Mouse (Mus musculus): Measurements from ENCODE around the gene Mettl13. TPM values are rescaled to one million over a fixed set of nuclear protein-coding genes. Genes with fewer than 3 reads are reported as not detected.

Gene Mettl13
- total RNA-seq, 1 experiment from 2014 or later: 7.6 TPM

DNA sequence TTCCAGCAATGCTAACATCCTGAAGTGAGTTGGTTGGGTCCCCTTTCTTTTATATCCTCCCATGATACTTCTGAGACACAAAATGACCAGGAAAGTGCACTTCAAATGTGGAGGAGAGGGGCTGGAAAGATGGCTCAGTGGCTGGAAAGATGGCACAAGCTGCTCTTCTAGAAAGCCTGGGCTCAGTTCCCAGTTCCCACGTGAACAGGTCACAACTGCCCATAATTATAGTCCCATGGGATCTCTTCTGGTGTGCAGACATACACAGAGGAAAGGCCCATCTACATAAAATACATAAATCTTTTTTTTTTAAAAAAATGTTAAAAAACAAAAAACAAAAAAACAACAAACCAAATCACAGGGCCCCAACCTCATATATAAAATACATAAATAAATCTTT lies 5.1 kb downstream of the Mettl13 start:
- no peak for ATAC-seq (ENCODE audit: extremely low read depth, insufficient number of reproducible peaks, low FRiP score, poor library complexity, severe bottlenecking)

DNA sequence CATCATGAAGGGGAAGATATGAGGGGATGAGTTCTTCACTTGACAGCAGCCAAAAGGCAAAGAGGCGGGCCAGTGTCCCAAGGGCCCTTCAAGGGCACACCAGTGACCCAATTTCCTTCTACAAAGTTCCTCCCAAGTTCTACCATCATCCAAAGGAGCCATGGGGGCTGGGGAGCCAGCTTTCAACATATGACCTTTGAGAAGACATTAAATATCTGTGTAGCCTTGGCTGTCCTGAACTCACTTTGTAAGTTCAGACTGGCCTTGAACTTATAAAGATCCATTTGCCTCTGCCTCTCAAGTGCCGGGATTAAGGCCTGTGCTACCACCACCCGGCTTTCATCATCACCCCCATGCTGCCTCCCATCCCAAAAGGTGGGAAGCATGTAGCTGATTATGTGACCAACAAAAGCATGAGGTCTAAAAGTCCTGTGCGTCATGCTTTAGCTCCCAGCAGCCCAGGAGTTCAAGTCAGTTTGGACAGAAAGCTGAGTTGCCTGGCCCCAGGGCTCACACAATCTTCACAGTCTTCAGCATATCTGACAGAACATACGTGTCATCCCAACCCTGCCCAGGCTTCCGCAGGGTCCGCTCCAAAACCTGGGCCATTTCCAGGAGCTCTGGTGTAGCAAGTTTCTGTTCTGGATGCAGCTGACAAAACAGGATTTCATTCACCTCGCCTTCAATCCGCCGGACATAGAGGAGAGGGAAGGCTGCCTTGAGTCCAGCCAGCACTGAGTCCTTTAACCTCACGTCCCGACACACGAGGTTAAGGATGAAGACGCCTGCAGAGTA lies 14.4 kb downstream of the Mettl13 start:
- no peak for ATAC-seq (ENCODE audit: extremely low read depth, insufficient number of reproducible peaks, low FRiP score, poor library complexity, severe bottlenecking)

DNA sequence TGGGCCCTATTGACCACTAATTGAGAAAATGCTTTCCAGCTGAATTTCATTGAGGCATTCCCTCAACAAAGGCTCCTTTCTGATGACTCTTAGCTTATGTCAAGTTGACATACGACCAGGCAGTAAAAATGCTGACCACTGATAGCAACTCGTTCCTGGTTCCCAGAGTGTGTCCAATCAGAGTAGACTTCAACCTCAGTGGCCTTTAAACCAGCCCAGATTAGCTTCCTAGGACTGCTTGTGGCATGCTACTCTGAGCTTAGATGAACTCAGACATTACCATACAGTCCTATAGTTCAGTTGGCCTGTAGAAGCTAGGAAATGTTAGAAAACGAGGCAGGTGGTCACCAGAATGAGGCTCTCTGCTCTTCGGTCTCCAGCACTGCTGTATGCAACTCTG lies 16.0 kb downstream of the Mettl13 start:
- no peak for ATAC-seq (ENCODE audit: extremely low read depth, insufficient number of reproducible peaks, low FRiP score, poor library complexity, severe bottlenecking)

DNA sequence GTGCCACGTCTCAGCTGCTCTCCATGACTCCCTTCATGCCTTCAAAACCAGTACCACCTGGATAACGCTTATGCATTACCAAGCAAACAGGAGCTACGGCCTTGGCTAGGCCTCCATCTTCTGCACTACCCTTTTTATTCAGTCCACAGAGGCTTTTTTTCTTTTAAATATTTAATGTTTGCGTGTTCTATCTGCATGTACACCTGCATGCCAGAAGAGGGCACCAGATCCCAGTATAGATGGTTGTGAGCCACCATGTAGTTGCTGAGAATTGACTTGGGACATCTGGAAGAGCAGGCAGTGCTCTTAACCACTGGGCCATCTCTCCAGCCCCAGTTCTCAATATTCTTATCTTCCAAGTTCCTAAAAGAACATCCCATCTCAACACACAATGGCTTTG lies 16.8 kb downstream of the Mettl13 start:
- ATAC-seq (ENCODE audit: extremely low read depth, insufficient number of reproducible peaks, low FRiP score, poor library complexity, severe bottlenecking): no peak

DNA sequence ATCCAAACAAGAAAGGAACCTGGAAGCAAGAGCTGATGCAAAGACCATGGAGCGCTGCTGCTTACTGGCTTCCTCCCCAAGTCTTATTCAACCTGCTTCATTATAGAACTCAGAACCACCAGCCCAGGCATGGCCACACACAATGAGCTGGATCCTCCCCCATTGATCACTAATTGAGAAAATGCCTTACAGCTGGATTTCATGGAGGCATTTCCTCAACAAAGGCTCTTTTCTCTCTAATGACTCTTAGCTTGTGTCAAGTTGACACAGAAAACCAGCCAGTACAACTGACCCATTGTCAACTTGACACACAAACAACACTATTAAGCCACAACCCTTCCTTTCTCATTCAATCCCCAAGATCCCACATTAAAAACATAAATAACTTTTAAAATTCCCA lies 17.7 kb downstream of the Mettl13 start:
- ATAC-seq (ENCODE audit: extremely low read depth, insufficient number of reproducible peaks, low FRiP score, poor library complexity, severe bottlenecking): no peak

DNA sequence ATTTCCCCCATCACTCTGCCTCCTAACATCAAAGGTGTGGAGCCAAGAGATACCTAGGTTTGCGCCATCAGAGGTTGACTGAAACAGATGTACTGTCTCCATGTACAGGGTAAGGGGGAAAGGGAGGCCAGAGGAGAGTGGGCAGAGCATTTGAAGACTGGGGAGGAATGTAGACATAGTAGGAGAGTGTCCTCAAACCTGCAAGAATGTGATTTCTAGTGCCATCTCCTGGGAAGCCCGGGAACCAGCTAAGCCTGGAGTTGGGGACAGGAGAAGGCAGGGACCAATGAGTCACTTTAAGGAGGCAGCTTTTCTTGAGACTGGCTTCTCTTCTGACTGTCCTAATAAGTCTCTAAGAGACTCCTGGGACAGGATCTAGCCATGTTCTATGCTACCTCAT lies 18.7 kb downstream of the Mettl13 start:
- ATAC-seq (ENCODE audit: extremely low read depth, insufficient number of reproducible peaks, low FRiP score, poor library complexity, severe bottlenecking): no peak

DNA sequence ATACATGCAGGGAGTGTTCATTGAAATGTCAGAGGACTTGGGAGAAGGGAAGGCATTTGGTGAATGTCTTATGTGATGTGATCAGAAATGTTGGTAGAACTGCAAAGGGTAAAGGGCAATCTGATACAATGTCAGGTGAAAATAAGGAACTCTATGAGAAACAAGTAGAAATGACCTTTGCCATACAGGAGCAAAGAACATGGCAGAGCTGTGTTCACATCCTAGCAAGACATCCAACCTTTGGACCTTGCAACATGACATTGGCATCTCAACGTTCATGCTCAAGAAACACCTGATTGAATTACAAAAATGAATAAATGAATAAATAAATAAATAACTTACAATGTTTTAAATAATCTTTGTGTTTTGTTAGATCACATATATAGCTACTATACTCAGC lies 33.2 kb downstream of the Mettl13 start:
- ATAC-seq (ENCODE audit: extremely low read depth, insufficient number of reproducible peaks, low FRiP score, poor library complexity, severe bottlenecking): no peak

DNA sequence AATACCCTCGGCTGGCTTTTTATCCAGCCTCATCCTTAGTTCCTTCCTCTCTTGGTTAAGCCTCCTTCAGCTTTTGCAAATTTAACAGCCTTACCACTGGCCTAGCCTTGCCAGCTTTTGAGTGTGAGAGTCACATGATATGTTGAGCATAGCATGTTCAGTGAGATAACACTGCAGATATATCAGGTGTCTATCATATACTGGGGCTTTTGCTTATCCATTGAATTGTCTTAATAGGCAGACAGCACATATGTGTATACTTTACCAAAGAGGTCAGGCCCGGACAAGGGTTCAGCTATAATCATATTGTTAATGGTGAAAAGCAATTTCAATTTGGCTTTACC lies 38.4 kb downstream of the Mettl13 start:
- no peak for ATAC-seq (ENCODE audit: extremely low read depth, insufficient number of reproducible peaks, low FRiP score, poor library complexity, severe bottlenecking)

DNA sequence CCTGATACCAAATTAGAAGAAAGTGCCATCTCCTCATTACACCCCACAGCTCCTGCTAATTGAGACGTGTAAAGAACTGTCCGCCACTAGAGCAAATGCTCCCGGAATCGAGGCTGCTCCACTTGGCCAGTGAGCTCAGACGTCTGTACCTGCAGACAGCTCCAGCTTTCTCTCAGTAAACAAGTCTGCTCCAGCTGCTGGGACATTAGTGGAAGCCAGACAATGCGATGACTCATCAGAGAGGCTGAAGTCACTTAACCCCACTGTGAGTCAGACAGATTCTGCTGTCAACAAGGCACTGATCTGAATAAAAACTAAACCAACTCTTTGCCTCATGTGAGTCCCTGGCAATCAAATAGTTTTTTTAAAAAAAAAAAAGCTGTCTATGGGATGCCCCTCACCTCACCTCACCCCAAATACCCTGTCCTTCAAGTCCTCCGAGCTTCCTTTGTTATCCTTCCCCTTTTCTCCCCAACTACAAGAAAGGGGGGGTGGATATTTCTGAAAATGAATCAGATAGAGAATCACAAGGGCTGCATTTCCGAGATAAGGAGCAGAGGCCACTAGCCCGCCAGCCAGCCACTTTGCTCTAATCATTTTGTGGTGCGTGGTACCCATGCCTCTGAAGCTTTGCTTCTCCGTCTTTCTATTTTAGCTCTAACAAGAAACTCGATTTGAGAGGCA lies 38.9 kb downstream of the Mettl13 start:
- no peak for ATAC-seq (ENCODE audit: extremely low read depth, insufficient number of reproducible peaks, low FRiP score, poor library complexity, severe bottlenecking)

DNA sequence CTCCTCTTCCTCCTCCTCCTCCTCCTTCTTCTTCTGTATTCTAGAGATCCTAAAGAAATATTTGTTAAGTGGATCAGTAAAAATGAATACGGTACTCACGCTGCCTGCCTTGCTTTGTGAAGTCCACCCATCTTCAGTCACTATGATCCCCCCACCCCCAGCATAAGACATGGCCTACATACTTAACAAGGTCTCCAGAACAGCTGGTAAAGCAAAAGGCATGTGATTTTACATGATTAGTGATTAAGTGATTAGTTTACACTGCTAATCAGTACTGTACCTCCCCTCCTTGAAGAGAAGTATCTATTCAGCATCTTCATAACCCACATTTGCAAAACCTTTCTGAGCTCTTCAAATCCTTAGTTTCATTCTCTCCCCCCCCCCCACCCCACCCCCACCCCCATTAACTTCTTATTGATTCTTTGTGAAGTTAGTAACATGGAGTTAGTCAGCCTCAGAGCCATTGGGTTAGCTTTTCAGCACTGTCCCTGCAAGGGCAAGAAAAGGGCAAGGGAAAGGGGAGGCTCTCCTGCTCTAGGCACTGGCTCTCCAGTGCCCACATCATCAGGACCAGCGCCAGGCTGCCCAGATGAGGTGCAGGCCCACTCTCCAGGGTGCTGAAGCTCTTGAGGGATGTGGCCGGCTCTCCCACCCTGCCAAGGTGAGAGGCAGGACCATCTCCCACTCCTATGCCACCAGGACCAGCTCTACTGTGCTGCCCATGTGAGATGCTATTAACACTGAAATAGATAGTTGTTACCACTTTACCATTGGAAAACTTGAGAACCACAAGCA lies 39.9 kb downstream of the Mettl13 start:
- no peak for ATAC-seq (ENCODE audit: extremely low read depth, insufficient number of reproducible peaks, low FRiP score, poor library complexity, severe bottlenecking)

DNA sequence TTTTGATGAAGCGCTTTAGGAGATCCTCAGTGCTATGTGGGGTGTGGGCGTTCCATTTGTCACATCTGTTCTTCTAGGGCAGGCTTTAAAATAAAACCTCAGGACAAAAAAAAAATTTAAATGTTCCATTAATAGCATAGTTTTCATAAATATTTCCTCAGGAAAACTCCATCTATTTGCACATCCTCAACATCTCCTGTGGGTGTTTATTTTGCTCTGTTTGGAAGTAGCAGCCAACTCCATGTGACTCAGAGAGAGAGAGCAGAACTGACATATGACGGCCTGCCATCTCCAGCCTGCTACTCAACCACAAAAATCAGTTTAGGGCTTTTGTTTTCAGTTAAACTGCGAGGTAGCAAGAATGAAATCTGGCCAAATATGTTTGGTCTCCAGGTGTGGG lies 41.8 kb downstream of the Mettl13 start:
- ATAC-seq (ENCODE audit: extremely low read depth, insufficient number of reproducible peaks, low FRiP score, poor library complexity, severe bottlenecking): no peak

DNA sequence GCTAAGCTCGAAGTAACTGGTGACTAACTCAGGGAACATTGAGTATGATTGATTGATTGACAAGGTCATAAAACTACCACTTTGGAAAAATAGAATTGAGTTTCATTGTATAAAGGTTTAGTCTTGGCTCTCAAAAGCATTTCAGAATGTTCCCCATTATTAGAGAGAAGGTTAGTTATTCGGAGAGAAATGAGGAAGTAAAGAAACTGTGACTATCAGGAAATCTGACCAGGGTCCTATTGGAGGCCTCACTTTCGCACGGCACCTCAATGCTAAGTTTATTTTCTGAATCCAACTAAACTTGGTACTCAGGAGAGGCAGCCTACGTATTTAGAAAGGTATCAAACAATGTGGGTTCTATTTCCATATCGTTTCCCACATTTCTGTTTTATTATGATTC lies 42.7 kb downstream of the Mettl13 start:
- no peak for ATAC-seq (ENCODE audit: extremely low read depth, insufficient number of reproducible peaks, low FRiP score, poor library complexity, severe bottlenecking)

Other genes starting within 250 kb of the Mettl13 start
- gene Dnm3, start 70.5 kb downstream of the Mettl13 start, total RNA-seq (2017): 0.25 TPM in 1 of 2 replicates, not detected in the other
- 70.0 and 81.5 TPM in 2 replicates for gene Vamp4, start 22.0 kb upstream of the Mettl13 start, total RNA-seq (2017)
- not detected in 2 replicates for gene Myoc, start 90.6 kb upstream of the Mettl13 start, total RNA-seq (2017)
- not detected in 2 replicates for gene Myocos, start 109.7 kb upstream of the Mettl13 start, total RNA-seq (2017)
- gene Prrc2c, start 192.0 kb upstream of the Mettl13 start, total RNA-seq (2017): 209 and 237 TPM in 2 replicates